Mouse (Mus musculus) hindlimb bud, embryonic 11.5 days (tissue): ENCODE measurements at regions not wholly inside any gene's neighbourhood (a gene's known extent, or its start where the extent isn't known, plus 50 kb on each side); places are given as distances from the start of the nearest gene placed in this dataset.

Source experiments
- DNase-seq: peaks from one replicate; pipeline ENCODE4 v3.0.0-alpha.2; 2012; ENCODE audit warnings: low read depth, low spot score; ENCODE audit errors: extremely low spot score

DNA sequence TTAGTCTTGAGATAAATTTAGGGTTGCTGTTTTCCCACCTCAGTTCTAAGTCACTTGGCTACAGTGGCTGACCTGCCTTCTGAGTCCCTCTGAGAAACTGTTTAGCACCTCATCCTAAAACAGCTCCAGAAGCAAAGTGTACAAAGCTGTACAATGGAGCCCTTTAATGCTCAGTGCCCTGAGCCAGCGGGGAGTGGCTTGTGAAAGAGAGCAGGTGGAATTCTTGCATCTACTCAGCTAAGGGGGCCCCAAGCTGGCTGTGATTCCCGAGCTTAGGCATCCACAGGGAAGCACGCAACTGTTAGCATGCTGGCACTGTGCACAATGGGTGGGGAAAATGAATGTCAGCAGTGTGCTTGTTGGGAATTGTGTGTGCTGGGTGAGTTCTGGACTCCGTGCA is 63.2 kb upstream of the Kcnj15 start:
- no peak for DNase-seq

DNA sequence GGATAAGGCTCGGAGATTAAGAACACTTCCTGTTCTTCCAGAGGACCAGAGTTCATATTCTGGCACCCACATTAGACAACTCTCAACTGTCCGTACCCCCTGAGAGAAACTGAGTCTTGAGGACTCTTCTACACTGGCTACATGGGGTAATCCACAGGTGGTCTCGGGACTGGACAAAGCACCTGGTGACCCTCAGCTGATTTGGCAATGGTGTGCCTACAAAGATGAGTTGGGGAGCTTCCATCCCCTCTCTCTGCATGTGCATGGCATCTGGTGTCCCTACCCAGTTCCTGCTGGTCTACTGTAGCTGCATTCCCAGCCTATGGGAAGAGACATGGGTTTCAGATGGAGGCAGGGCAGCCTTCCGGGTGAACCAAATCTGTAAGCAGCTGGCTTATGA is 61.2 kb upstream of the Kcnj15 start:
- no peak for DNase-seq

DNA sequence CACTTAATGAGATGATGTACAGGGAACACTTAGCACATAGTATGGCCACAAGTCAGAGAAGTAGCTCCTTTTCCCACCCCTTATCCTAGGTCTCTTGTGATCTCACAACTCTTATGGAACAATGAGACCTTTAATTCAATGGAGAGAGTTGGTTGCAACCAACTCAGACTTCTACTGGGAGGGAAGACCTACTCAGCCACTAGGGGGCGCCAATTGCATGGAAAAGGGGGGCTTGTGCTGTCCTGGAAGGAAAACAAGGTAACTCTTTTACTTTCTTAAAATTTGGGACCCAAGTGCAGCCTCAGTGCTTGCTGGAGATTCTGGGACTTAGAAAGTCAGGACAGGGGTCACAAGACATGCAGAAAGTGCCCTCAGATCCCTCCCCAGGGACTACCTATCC is 60.7 kb upstream of the Kcnj15 start:
- DNase-seq = peak; percentile 39

DNA sequence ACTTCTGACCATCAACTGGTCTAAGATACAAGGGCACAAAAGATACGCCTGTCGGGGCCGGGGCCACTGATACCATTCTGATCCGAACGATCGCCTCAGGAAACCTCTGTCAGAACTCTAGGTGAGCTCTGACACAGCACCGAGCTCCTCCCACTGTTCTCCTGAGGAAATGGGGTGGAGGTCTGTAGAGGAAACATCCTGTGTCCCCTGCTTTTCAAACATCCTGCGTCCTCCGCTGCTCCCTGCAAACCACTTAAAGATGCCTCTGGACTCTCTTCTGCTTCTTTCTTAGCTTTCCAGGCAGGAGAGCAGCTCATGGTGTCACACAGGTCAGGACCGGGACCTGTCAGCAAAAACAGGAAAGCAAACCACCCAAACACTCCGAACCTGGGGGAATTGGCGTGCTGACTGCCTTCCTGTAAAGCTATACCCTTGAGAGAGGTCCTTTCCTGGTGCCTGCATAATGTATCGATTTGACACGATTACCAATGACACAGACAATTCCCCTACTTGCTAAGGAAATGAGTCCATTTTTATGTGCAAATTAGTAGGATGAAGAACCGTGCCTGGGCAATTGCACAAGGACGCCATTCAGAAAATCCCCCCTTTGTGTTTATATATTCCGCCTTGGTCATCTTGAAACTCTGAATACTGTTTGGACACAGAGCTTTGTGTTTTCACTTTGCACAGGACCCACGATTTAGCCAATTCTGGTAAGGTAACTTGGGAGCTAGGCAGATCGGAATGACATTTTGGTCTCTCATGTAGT is 58.4 kb upstream of the Kcnj15 start:
- no peak for DNase-seq

DNA sequence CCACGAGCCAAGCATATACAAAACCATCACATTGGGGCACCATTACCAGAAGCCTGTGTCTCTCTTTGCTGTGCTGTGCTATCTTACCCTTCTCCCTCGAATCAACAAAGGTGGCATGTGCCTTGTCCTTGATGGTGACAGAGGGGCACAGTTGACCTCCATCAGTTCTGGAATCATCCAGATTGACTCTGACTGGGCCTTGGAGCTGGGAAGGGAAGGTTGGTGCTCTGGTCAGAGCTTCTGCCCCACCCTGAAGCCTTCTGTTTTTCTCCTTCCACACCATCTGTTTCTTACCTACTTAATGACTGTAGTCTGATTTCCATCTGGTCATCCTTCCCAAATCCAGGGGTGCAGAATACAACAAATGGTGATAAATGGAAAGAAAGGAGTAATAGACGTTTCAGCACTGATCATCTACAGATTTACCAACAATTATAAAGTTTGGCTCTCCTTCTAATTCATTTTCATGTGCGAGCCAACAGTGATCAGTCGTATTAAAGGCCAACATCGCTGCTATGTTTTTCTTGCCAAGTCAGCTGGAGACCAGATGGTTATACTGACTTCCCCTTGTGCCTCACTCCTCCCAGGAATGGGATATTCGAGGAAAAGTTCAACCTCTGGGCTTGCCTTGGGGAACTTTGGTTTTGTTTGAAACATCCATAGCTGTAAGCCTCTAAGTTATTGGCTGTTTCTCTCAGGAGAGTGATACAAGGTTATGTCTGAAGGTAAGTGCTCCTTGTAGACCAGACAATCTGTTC is 55.1 kb upstream of the Kcnj15 start:
- no peak for DNase-seq

DNA sequence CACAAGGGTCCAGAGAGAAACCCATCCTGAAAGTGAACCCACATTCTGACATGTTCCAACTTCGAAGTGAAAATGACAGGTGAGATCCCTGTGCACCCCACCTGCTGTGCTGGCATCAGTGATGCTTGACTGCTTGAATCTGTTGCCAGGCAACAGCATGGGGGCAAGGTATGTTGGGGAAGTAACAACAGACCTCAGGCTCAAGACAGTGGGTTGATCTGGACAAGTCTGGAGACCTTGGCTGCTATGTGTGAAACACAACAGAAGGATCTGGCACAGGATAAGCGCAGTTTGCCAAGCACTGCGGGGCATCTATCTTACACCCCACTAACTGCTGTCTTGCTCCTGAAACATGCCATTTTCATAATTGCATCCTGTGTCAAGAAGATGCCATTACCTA is 54.3 kb upstream of the Kcnj15 start:
- no peak for DNase-seq

DNA sequence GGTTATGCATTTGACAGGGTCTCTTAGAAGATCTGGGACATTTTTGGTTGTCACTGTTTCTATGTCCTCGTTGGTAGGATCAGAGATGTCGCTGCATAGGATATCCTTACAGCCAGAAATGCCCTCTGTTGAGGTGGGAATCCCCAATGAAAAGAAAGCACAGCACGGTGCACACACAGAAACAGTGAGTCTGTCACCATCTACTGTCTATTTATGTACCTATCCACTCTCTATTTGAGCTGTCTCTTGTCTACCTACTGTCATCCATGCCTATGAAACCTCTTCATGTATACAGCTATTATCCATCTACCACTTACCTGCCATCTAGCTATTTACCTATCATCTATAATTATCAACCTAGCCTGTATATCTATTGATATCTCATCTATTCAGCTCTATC is 53.6 kb upstream of the Kcnj15 start:
- DNase-seq = no peak

DNA sequence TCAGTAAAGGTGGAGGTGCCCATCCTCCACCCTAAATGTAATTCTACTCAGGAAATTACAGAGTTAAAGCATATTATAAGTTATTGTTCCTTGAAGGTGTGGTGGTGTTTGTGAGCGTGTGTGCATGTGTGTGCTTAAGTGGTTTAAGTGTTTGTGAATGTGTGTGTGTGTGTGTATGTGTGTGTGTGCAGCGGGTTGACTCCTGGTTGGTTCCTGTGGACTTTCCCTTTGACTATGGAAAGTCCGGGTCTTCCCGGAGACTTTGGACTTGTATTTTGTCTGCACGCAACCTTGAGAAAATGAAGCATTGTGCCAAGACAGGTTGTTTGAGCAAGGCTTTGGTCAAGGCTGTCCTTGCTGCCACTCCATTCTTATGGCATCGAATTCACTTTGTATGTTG is 52.9 kb upstream of the Kcnj15 start:
- no peak for DNase-seq

DNA sequence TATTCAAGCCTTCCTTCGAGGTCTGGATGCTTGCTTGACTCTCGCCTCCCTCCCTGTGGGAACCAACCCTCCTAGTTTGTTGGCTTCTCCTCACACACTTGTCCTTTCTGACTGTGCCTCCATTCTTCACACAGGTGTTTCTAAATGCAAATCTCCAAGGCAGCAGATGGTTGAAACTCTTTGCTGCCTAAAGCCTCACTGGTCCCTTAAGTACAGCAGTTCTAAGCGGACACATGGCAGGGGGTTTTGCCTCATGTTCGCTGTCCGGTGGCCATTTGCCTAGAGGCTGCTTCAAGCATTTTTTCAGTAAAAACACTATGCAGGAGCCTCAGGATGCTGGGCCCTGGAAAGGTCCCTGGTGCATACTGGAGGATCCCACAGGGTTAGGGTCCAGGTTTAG is 50.9 kb upstream of the Kcnj15 start:
- no peak for DNase-seq

DNA sequence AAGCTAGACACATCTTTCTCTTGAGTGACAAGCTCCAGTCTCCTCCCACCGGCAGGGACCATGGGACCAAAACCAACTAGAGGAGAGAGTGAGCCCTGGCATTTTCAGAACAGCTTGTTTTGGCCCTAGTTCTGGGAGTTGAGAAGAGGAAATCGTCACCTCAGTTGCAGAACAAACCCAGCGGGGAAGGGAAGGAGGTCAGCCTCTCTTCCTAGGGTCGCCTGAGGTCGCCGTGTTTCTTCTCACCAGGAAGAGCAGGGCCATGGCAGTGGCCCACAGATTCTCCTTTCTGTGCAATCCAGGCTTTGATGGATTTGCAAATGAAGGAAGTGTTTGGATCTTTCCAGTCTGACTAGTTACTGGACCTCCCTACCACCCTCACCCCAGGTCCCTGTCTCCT is 49.8 kb upstream of the Kcnj15 start:
- no peak for DNase-seq
